Mouse (Mus musculus) olfactory bulb, adult 2 months (tissue): ENCODE results near the gene Map3k1.

Experiments
- CTCF ChIP-seq: fragments of 200-500 bp; IDR thresholded peaks from 2 replicates; pipeline ENCODE4 v1.5.1; 2012; ENCODE audit warnings: low read depth, mild to moderate bottlenecking, low read length, moderate library complexity; ENCODE audit not compliant: insufficient read depth
- POLR2A ChIP-seq: fragments of 200-500 bp; IDR thresholded peaks from 2 replicates; pipeline ENCODE4 v1.6.1; 2012; ENCODE audit warnings: mild to moderate bottlenecking, low read depth, low read length, moderate library complexity; ENCODE audit not compliant: insufficient read depth

GRCm38 (mm10) chr13:111778606-111779005, 30.2 kb downstream of the Map3k1 start:
- TF ChIP-seq POLR2A, result no peak
- no peak for TF ChIP-seq CTCF
